8 mouse cellular contexts compared by ENCODE assay signal in the genomic region with DNA sequence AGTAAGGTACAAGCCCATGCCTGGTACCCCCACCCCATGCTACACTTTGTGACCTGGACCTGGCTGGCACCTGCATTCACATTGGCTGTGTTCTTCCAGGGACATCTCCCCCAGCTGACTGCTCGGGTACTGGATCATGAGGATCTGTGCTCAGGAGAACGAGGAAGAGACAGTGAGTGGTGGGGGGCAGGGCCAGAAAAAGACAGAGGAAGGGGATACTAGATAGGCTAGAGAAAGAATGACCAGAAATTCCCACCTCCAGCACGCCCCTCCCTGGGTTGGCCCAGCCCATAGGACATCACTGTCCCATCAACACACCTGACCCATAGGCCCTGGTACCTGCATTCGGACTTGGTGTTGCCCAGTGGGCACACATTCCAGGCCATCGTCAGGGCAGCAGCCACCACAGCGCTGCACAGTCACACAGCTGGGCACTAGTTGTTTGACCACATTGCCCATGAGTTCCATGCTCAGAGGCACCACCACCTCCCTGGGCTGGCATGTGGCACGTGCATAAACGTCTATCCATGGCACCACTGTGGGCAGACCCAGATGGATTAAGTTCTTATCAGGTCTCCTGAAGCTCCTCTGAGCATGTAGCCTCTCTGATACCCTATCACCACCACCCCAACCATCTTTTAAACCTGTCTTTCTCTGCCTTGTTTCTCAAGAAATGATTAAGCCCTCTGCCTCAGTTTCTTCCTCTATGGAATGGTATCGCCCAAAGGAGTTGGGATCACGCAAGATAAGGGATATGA. TPM values are rescaled to one million over a fixed set of nuclear protein-coding genes. Genes with fewer than 3 reads are reported as not detected.
DNase-seq lines count a peak whose midpoint lies in the region; ATAC-seq and TF ChIP-seq lines count a peak whose summit lies in the region.

No protein-coding gene starts in this region.

- peaks cover 44% of the 10 kb centered on the region for H3K36me3 ChIP-seq in heart, embryonic 12.5 days
- H3K36me3 ChIP-seq in G1E (replicated peaks), result peaks cover 63% of the 10 kb centered on the region
- peaks cover 24% of the 10 kb centered on the region for H3K36me3 ChIP-seq in heart, embryonic 16.5 days (ENCODE audit: control insufficient read depth, insufficient read depth)
- no peaks in the 10 kb centered on the region for H3K36me3 ChIP-seq in macrophage (ENCODE audit: inconsistent target)

- H3K9ac ChIP-seq in heart, embryonic 12.5 days, result peak overlapping the region; percentile 97
- peak overlapping the region; percentile 97 for H3K9ac ChIP-seq in heart, embryonic 16.5 days (ENCODE audit: low read length)

- intact Hi-C loops in heart, postnatal 25 days (cut with DNase I), result no loop called here

- H3K27ac ChIP-seq in heart, embryonic 12.5 days (ENCODE audit: poor library complexity, severe bottlenecking), result peak overlapping the region; percentile 99; the same call in 1 of the 2 replicates
- peak overlapping the region; percentile 99 for H3K27ac ChIP-seq in heart, embryonic 16.5 days (ENCODE audit: low read length)
- peak overlapping the region; percentile 55 for H3K27ac ChIP-seq in macrophage

- WGBS in heart, embryonic 12.5 days, result 68% methylated on average over 10 of the region's 10 CpGs
- WGBS in heart, embryonic 16.5 days, result 52% methylated on average over 10 of the region's 10 CpGs
- 89% methylated on average over 10 of the region's 10 CpGs for WGBS in macrophage (ENCODE audit: missing documents)

- H3K4me2 ChIP-seq in heart, embryonic 12.5 days, result peak overlapping the region; percentile 74
- peak overlapping the region; percentile 88 for H3K4me2 ChIP-seq in heart, embryonic 16.5 days (ENCODE audit: low read depth, low read length)

- no peak for ATAC-seq in heart, embryonic 12.5 days (ENCODE audit: insufficient number of reproducible peaks, low FRiP score)
- ATAC-seq in G1E (ENCODE audit: extremely low read depth, insufficient number of reproducible peaks, low FRiP score, poor library complexity, severe bottlenecking), result no peak
- ATAC-seq in heart, embryonic 16.5 days (replicated peaks; ENCODE audit: extremely low read depth, insufficient read depth, low FRiP score), result no peak
- ATAC-seq in CD4-positive, CD25-positive, alpha-beta regulatory T cell, adult 4 months, result no peak

- H3K9me3 ChIP-seq in heart, embryonic 12.5 days (replicated peaks), result no peaks in the 10 kb centered on the region
- no peaks in the 10 kb centered on the region for H3K9me3 ChIP-seq in G1E (replicated peaks)
- no peaks in the 10 kb centered on the region for H3K9me3 ChIP-seq in heart, embryonic 16.5 days (replicated peaks; ENCODE audit: control insufficient read depth, low read length)

- no peak for TF ChIP-seq CTCF in G1E (IDR thresholded peaks at IDR 0.05; ENCODE audit: low read depth, low read length)

- H3K27me3 ChIP-seq in heart, embryonic 12.5 days (replicated peaks), result no peaks in the 10 kb centered on the region
- no peaks in the 10 kb centered on the region for H3K27me3 ChIP-seq in G1E (ENCODE audit: insufficient read depth, low read length)
- no peaks in the 10 kb centered on the region for H3K27me3 ChIP-seq in heart, embryonic 16.5 days (ENCODE audit: control insufficient read depth, insufficient read depth, low read length)

- no peak for DNase-seq in heart, postnatal 25 days (ENCODE audit: low spot score)
- no peak for DNase-seq in G1E (ENCODE audit: low spot score)
- DNase-seq in layer of hippocampus, postnatal 10 days (ENCODE audit: low spot score in 2 of 2), result no peak
- no peak for DNase-seq in embryo, embryonic 9.5 days (ENCODE audit: extremely low spot score)

- peaks cover 17% of the 10 kb centered on the region for H3K79me2 ChIP-seq in macrophage (ENCODE audit: inconsistent target)

- H3K4me1 ChIP-seq in heart, embryonic 12.5 days (replicated peaks), result peaks cover 30% of the 10 kb centered on the region
- H3K4me1 ChIP-seq in G1E (ENCODE audit: insufficient read depth, low read depth, low read length), result peaks cover 58% of the 10 kb centered on the region
- H3K4me1 ChIP-seq in heart, embryonic 16.5 days (ENCODE audit: control insufficient read depth, insufficient read depth, low read length), result peaks cover 21% of the 10 kb centered on the region

- H3K4me3 ChIP-seq in heart, embryonic 12.5 days, result peak overlapping the region; percentile 87
- H3K4me3 ChIP-seq in G1E (ENCODE audit: low read depth, low read length), result peak overlapping the region; percentile 88
- H3K4me3 ChIP-seq in heart, embryonic 16.5 days (ENCODE audit: low read length), result peak overlapping the region; percentile 86
- H3K4me3 ChIP-seq in macrophage (ENCODE audit: inconsistent target), result peak overlapping the region; percentile 60

RNA-seq across cellular contexts. Expression of a gene that starts 1.3 kb away (rescaled TPM):
- 126 and 136 TPM in 2 replicates for polyA plus RNA-seq in heart, embryonic 12.5 days (2016; fragmentation: Nextera tagmentation; extraction: Ambion mirVana)
- total RNA-seq in heart, postnatal 25 days (2021), result 100 to 1,000 TPM; 410 to 431 TPM
- total RNA-seq in G1E (2014; fragmentation: Nextera tagmentation) (29.6 and 41.0 TPM in 2 replicates), G1E (2017) (18.5 and 20.2 TPM in 2 replicates)
- polyA plus RNA-seq in G1E (2012) (92.6 and 118 TPM in 2 replicates), macrophage (2018) (34.5 to 91.1 TPM (median 72.1 TPM) in 3 replicates)
- polyA plus RNA-seq in heart, embryonic 16.5 days (2015; fragmentation: Nextera tagmentation; extraction: Ambion mirVana), result 123 and 171 TPM in 2 replicates
- total RNA-seq in macrophage (2018; cell fraction: chromatin; rRNA removed), result 10 to 100 TPM in 8 of 26 experiments, 1 to 10 TPM in 18; 1.6 to 28.5 (median 6.5) TPM
- total RNA-seq in macrophage (2018; cell fraction: cytosol; rRNA removed), result 100 to 1,000 TPM in 4 of 26 experiments, 10 to 100 TPM in 22; 33.0 to 110 (median 58.7) TPM
- 10 to 100 TPM in 22 of 26 experiments, 1 to 10 TPM in 4; 8.1 to 47.9 (median 16.1) TPM for total RNA-seq in macrophage (2018; cell fraction: nucleus; rRNA removed)
- polyA plus RNA-seq in CD4-positive, CD25-positive, alpha-beta regulatory T cell, adult 4 months (2017; shearing (Covaris generic)), result 1 to 10 TPM; 3.3 to 4.4 TPM
- 10 to 100 TPM; 79.5 to 82.1 TPM for total RNA-seq in layer of hippocampus, postnatal 10 days (2021)

RNA-seq across cellular contexts. Expression of a gene that starts 5.8 kb away (rescaled TPM):
- polyA plus RNA-seq in heart, embryonic 12.5 days (2016; fragmentation: Nextera tagmentation; extraction: Ambion mirVana), result 73.3 and 81.9 TPM in 2 replicates
- 10 to 100 TPM; 16.5 to 22.2 TPM for total RNA-seq in heart, postnatal 25 days (2021)
- total RNA-seq in G1E (2014; fragmentation: Nextera tagmentation) (72.6 and 120 TPM in 2 replicates), G1E (2017) (58.8 and 72.0 TPM in 2 replicates)
- polyA plus RNA-seq in G1E (2012) (170 and 201 TPM in 2 replicates), macrophage (2018) (146 to 269 TPM (median 153 TPM) in 3 replicates)
- polyA plus RNA-seq in heart, embryonic 16.5 days (2015; fragmentation: Nextera tagmentation; extraction: Ambion mirVana), result 83.7 and 95.0 TPM in 2 replicates
- total RNA-seq in macrophage (2018; cell fraction: chromatin; rRNA removed), result 10 to 100 TPM; 13.2 to 62.3 (median 33.3) TPM
- 100 to 1,000 TPM in 19 of 26 experiments, 10 to 100 TPM in 7; 83.0 to 136 (median 111) TPM for total RNA-seq in macrophage (2018; cell fraction: cytosol; rRNA removed)
- total RNA-seq in macrophage (2018; cell fraction: nucleus; rRNA removed), result 100 to 1,000 TPM in 3 of 26 experiments, 10 to 100 TPM in 23; 35.1 to 113 (median 84.1) TPM
- polyA plus RNA-seq in CD4-positive, CD25-positive, alpha-beta regulatory T cell, adult 4 months (2017; shearing (Covaris generic)), result 10 to 100 TPM; 46.8 to 56.8 TPM
- total RNA-seq in layer of hippocampus, postnatal 10 days (2021), result 10 to 100 TPM; 77.0 to 98.0 TPM

RNA-seq across cellular contexts. Expression of a gene that starts 6.2 kb away (rescaled TPM):
- polyA plus RNA-seq in heart, embryonic 12.5 days (2016; fragmentation: Nextera tagmentation; extraction: Ambion mirVana), result 32.7 and 33.9 TPM in 2 replicates
- 10 to 100 TPM; 48.2 to 56.1 TPM for total RNA-seq in heart, postnatal 25 days (2021)
- 29.4 and 29.5 TPM in 2 replicates for total RNA-seq in G1E (2014; fragmentation: Nextera tagmentation)
- 11.6 and 14.4 TPM in 2 replicates for total RNA-seq in G1E (2017)
- 23.9 and 24.3 TPM in 2 replicates for polyA plus RNA-seq in G1E (2012)
- 40.3 and 44.1 TPM in 2 replicates for polyA plus RNA-seq in heart, embryonic 16.5 days (2015; fragmentation: Nextera tagmentation; extraction: Ambion mirVana)
- 10 to 100 TPM in 19 of 26 experiments, 1 to 10 TPM in 7; 4.3 to 21.3 (median 12.2) TPM for total RNA-seq in macrophage (2018; cell fraction: chromatin; rRNA removed)
- 10 to 100 TPM; 15.3 to 25.2 (median 21.4) TPM for total RNA-seq in macrophage (2018; cell fraction: cytosol; rRNA removed)
- total RNA-seq in macrophage (2018; cell fraction: nucleus; rRNA removed), result 10 to 100 TPM in 17 of 26 experiments, 1 to 10 TPM in 9; 3.9 to 22.8 (median 13.6) TPM
- 18.1 to 21.0 TPM (median 19.3 TPM) in 3 replicates for polyA plus RNA-seq in macrophage (2018)
- 10 to 100 TPM; 59.8 to 74.9 TPM for polyA plus RNA-seq in CD4-positive, CD25-positive, alpha-beta regulatory T cell, adult 4 months (2017; shearing (Covaris generic))
- 10 to 100 TPM; 18.1 to 21.5 TPM for total RNA-seq in layer of hippocampus, postnatal 10 days (2021)

RNA-seq across cellular contexts. Expression of a gene that starts 9.8 kb away (rescaled TPM):
- polyA plus RNA-seq in heart, embryonic 12.5 days (2016; fragmentation: Nextera tagmentation; extraction: Ambion mirVana), result 22.4 and 23.6 TPM in 2 replicates
- total RNA-seq in heart, postnatal 25 days (2021), result 10 to 100 TPM; 26.9 to 27.9 TPM
- total RNA-seq in G1E (2014; fragmentation: Nextera tagmentation), result 16.6 and 30.0 TPM in 2 replicates
- total RNA-seq in G1E (2017), result 17.8 and 21.0 TPM in 2 replicates
- polyA plus RNA-seq in G1E (2012), result 19.2 and 23.9 TPM in 2 replicates
- 34.1 and 36.6 TPM in 2 replicates for polyA plus RNA-seq in heart, embryonic 16.5 days (2015; fragmentation: Nextera tagmentation; extraction: Ambion mirVana)
- 10 to 100 TPM in 2 of 26 experiments, 1 to 10 TPM in 22, under 1 TPM in 1, not detected in 1; 0.93 to 12.8 (median 4.3) TPM for total RNA-seq in macrophage (2018; cell fraction: chromatin; rRNA removed)
- total RNA-seq in macrophage (2018; cell fraction: cytosol; rRNA removed), result 1 to 10 TPM; 2.1 to 8.4 (median 6.4) TPM
- 1 to 10 TPM in 25 of 26 experiments, not detected in 1; 1.4 to 9.5 (median 4.6) TPM for total RNA-seq in macrophage (2018; cell fraction: nucleus; rRNA removed)
- 4.5 to 6.6 TPM (median 5.3 TPM) in 3 replicates for polyA plus RNA-seq in macrophage (2018)
- 10 to 100 TPM; 34.8 to 39.6 TPM for polyA plus RNA-seq in CD4-positive, CD25-positive, alpha-beta regulatory T cell, adult 4 months (2017; shearing (Covaris generic))
- 10 to 100 TPM; 10.2 to 11.3 TPM for total RNA-seq in layer of hippocampus, postnatal 10 days (2021)

RNA-seq across cellular contexts. Expression of a gene that starts 9.8 kb away (rescaled TPM):
- 13.3 and 14.3 TPM in 2 replicates for polyA plus RNA-seq in heart, embryonic 12.5 days (2016; fragmentation: Nextera tagmentation; extraction: Ambion mirVana)
- total RNA-seq in heart, postnatal 25 days (2021), result 10 to 100 TPM; 23.1 to 24.0 TPM
- total RNA-seq in G1E (2014; fragmentation: Nextera tagmentation) (2.6 and 6.1 TPM in 2 replicates), G1E (2017) (1.6 and 2.7 TPM in 2 replicates)
- polyA plus RNA-seq in G1E (2012) (1.2 TPM in 2 replicates), macrophage (2018) (0.55 to 0.80 TPM (median 0.66 TPM) in 3 replicates)
- polyA plus RNA-seq in heart, embryonic 16.5 days (2015; fragmentation: Nextera tagmentation; extraction: Ambion mirVana), result 17.0 and 17.3 TPM in 2 replicates
- 1 to 10 TPM in 22 of 26 experiments, under 1 TPM in 2, not detected in 2; 0.86 to 5.6 (median 3.3) TPM for total RNA-seq in macrophage (2018; cell fraction: chromatin; rRNA removed)
- total RNA-seq in macrophage (2018; cell fraction: cytosol; rRNA removed), result 1 to 10 TPM in 13 of 26 experiments, under 1 TPM in 13; 0.45 to 1.7 (median 0.97) TPM
- total RNA-seq in macrophage (2018; cell fraction: nucleus; rRNA removed), result 1 to 10 TPM in 21 of 26 experiments, under 1 TPM in 4, not detected in 1; 0.78 to 6.6 (median 2.1) TPM
- polyA plus RNA-seq in CD4-positive, CD25-positive, alpha-beta regulatory T cell, adult 4 months (2017; shearing (Covaris generic)), result 10 to 100 TPM in 1 of 2 experiments, 1 to 10 TPM in 1; 8.1 to 10.9 TPM
- 10 to 100 TPM; 16.9 to 18.2 TPM for total RNA-seq in layer of hippocampus, postnatal 10 days (2021)
